Mouse (Mus musculus) hindbrain, embryonic 10.5 days (tissue): ENCODE results near the gene Tfip11. TPM values are rescaled to one million over a fixed set of nuclear protein-coding genes. Genes with fewer than 3 reads are reported as not detected.

Experiments
- DNase-seq: peaks from one replicate; pipeline ENCODE4 v3.0.0-alpha.2; 2017; ENCODE audit warnings: low spot score
- H3K27ac ChIP-seq: fragments of 300-500 bp; sonication (generic); 2 replicates; pipeline ENCODE4 v1.5.1; 2016; ENCODE audit warnings: mild to moderate bottlenecking, moderate library complexity
- H3K27me3 ChIP-seq: fragments of 300-500 bp; sonication (generic); 2 replicates; pipeline ENCODE4 v1.6.1; 2016; ENCODE audit warnings: mild to moderate bottlenecking; ENCODE audit not compliant: poor library complexity, insufficient read depth, severe bottlenecking
- H3K36me3 ChIP-seq: fragments of 300-500 bp; sonication (generic); 2 replicates; pipeline ENCODE4 v1.6.1; 2016; ENCODE audit warnings: mild to moderate bottlenecking, moderate library complexity
- H3K4me1 ChIP-seq: fragments of 300-500 bp; sonication (generic); replicated peaks from 2 replicates; pipeline ENCODE4 v1.6.1; 2016; ENCODE audit warnings: mild to moderate bottlenecking
- H3K4me3 ChIP-seq: fragments of 300-500 bp; sonication (generic); 2 replicates; pipeline ENCODE4 v1.5.1; 2016; ENCODE audit warnings: mild to moderate bottlenecking, moderate library complexity
- H3K9me3 ChIP-seq: fragments of 300-500 bp; sonication (generic); 2 replicates; pipeline ENCODE4 v1.6.1; 2016; ENCODE audit warnings: mild to moderate bottlenecking, moderate library complexity
- WGBS: fragments of 180-500 bp; shearing (Covaris S2); methylation state at CpG from one replicate; pipeline ENCODE4 v1.1.7; 2016; 5-methylcytosine and 5-hydroxymethylcytosine counted together
- polyA plus RNA-seq: library from polyadenylated mRNA; unstranded; fragments of >200 nt; fragmentation: Nextera tagmentation; extraction: Ambion mirVana; gene quantifications from 2 replicates; pipeline ENCODE4 v1.2.1, GENCODE M21; 2016

Gene Tfip11
- polyA plus RNA-seq, 1 experiment from 2014 or later = 39.9 TPM

DNA sequence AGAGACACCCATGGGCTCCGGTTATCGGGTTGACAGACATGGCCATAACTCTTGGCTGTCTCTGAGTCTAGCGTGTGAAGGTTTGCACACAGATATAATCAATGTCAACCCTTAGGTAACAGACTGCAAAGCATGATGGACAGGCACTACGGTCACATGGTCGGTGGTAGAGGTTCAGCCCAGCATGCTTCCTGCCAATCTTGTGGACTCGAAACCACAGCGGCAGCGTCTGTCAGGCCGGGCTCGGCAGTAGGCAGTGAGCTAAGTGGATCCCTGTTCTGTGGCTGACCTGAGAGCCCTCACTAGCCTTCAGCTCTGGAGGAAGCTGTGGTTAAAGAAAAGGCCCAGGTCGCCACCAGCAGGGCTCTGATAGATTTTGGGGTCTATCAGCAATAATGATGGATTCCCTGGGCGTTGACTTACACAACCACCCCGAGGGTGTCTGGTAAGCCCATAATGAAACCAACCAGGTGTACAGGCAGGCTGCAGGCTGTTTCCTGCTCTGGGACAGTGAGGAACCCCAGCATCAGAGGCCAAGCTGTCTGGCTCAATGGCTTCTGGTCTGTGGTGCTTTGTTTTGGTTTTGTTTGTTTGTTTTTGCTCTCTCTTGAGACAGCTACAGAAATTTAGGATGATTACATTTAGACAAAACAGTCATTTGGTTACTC is 58.8 kb downstream of the Tfip11 start:
- H3K36me3 ChIP-seq = peaks cover 65% of the 10 kb centered on the region
- WGBS = 92% methylated on average over 13 of the region's 13 CpGs

DNA sequence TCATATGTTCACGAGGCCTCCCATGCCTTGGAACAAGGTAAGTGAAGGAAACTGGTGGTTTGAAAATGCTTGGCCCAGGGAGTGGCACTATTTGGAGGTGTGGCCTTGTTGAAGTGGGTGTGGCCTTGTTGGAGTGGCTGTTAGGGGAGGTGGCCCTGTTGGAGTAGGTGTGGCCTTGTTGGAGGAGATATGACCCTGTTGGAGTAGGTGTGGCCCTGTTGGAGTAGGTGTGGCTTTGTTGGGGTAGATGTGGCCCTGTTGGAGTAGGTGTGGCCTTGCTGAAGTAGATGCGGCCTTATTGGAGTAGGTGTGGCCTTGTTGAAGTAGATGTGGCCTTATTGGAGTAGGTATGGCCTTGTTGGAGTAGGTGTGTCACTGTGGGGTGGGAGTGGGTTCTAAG is 59.8 kb downstream of the Tfip11 start:
- Histone ChIP-seq H3K4me3 (no peak overlapping the region), H3K36me3 (peaks cover 61% of the 10 kb centered on the region), H3K27ac (no peak overlapping the region), H3K4me1 (peaks cover 26% of the 10 kb centered on the region), H3K27me3 (peaks cover 2% of the 10 kb centered on the region; the same call in 1 of the 2 replicates), H3K9me3 (no peaks in the 10 kb centered on the region)
- DNase-seq = no peak
- WGBS = 82% methylated on average over 2 of the region's 2 CpGs

More for the DNA sequence above, 58.8 kb downstream of the Tfip11 start:
- Histone ChIP-seq H3K9me3 (no peaks in the 10 kb centered on the region), H3K4me1 (peaks cover 24% of the 10 kb centered on the region), H3K4me3 (no peak overlapping the region), H3K27ac (no peak overlapping the region), H3K27me3 (no peaks in the 10 kb centered on the region)
- no peak for DNase-seq

Other genes starting within 250 kb of the Tfip11 start
- gene Cryba4, start 73.8 kb upstream of the Tfip11 start, polyA plus RNA-seq = 0.35 and 1.4 TPM in 2 replicates
- gene Crybb1, start 70.5 kb upstream of the Tfip11 start, polyA plus RNA-seq = 0.19 and 0.42 TPM in 2 replicates
- 37.2 and 40.9 TPM in 2 replicates for gene Tpst2, start 49.7 kb upstream of the Tfip11 start, polyA plus RNA-seq
- 52.5 and 53.2 TPM in 2 replicates for gene Srrd, start 16.7 kb downstream of the Tfip11 start, polyA plus RNA-seq
- gene Hps4, start 16.7 kb downstream of the Tfip11 start, polyA plus RNA-seq = 35.8 and 36.7 TPM in 2 replicates
- 0.14 and 0.30 TPM in 2 replicates for gene Gm6583, start 29.7 kb downstream of the Tfip11 start, polyA plus RNA-seq
- 19.3 and 24.8 TPM in 2 replicates for gene Asphd2, start 68.5 kb downstream of the Tfip11 start, polyA plus RNA-seq
- gene Gm6588, start 123.1 kb downstream of the Tfip11 start, polyA plus RNA-seq = 0.14 TPM in 1 of 2 replicates, not detected in the other